Mouse (Mus musculus) embryonic facial prominence, embryonic 15.5 days (tissue): ENCODE data around the gene Tcf12. TPM values are rescaled to one million over a fixed set of nuclear protein-coding genes. Genes with fewer than 3 reads are reported as not detected.

ENCODE experiments used
- ATAC-seq: fragments of 200-750 bp; cut with Nextera tagmentation; 2 replicates; pipeline ENCODE4 v1.8.0; 2017; ENCODE audit warnings: low read depth, moderate TSS enrichment; ENCODE audit not compliant: insufficient number of reproducible peaks, low FRiP score, low TSS enrichment
- H3K27ac ChIP-seq: fragments of 300-500 bp; sonication (generic); replicated peaks from 2 replicates; pipeline ENCODE4 v1.5.1; 2015; ENCODE audit warnings: mild to moderate bottlenecking, inconsistent platforms
- H3K27me3 ChIP-seq: fragments of 300-500 bp; sonication (generic); 2 replicates; pipeline ENCODE4 v1.6.1; 2015; ENCODE audit warnings: inconsistent platforms
- H3K36me3 ChIP-seq: fragments of 300-500 bp; sonication (generic); 2 replicates; pipeline ENCODE4 v1.6.1; 2015; ENCODE audit warnings: mild to moderate bottlenecking, inconsistent platforms
- H3K4me1 ChIP-seq: fragments of 300-500 bp; sonication (generic); 2 replicates; pipeline ENCODE4 v1.6.1; 2015; ENCODE audit warnings: inconsistent platforms
- H3K4me2 ChIP-seq: fragments of 300-500 bp; sonication (generic); replicated peaks from 2 replicates; pipeline ENCODE4 v1.6.1; 2015; ENCODE audit warnings: mild to moderate bottlenecking, inconsistent platforms
- H3K4me3 ChIP-seq: fragments of 300-500 bp; sonication (generic); replicated peaks from 2 replicates; pipeline ENCODE4 v1.5.1; 2015; ENCODE audit warnings: mild to moderate bottlenecking, inconsistent platforms
- H3K9ac ChIP-seq: fragments of 300-500 bp; sonication (generic); 2 replicates; pipeline ENCODE4 v1.6.1; 2015; ENCODE audit warnings: inconsistent platforms
- H3K9me3 ChIP-seq: fragments of 300-500 bp; sonication (generic); replicated peaks from 2 replicates; pipeline ENCODE4 v1.6.1; 2016; ENCODE audit warnings: inconsistent platforms
- WGBS: fragments of 180-500 bp; shearing (Covaris S2); methylation state at CpG from one replicate; pipeline ENCODE4 v1.1.7; 2015; 5-methylcytosine and 5-hydroxymethylcytosine counted together
- polyA plus RNA-seq: library from polyadenylated mRNA; unstranded; fragments of >200 nt; fragmentation: Nextera tagmentation; extraction: Ambion mirVana; gene quantifications from 2 replicates; pipeline ENCODE4 v1.2.1, GENCODE M21; 2015

Gene Tcf12
- polyA plus RNA-seq, 1 experiment from 2014 or later = 104 TPM

- H3K4me1 ChIP-seq = 0 out of 2 replicates have a peak, but pooled peaks cover 4% of the 10 kb centered on the region
- 76% methylated on average over 3 of the region's 3 CpGs for WGBS
- no peak overlapping the region for H3K9ac ChIP-seq
These were observed 26.7 kb downstream of the Tcf12 start for GRCm38 (mm10) chr9:72085017-72085416.

GRCm38 (mm10) chr9:72084131-72084530 is 27.5 kb downstream of the Tcf12 start:
- H3K27me3 ChIP-seq = no peaks in the 10 kb centered on the region
- H3K4me3 ChIP-seq = no peak overlapping the region
- H3K9ac ChIP-seq = no peak overlapping the region
- H3K9me3 ChIP-seq = no peaks in the 10 kb centered on the region
- no peaks in the 10 kb centered on the region for H3K36me3 ChIP-seq
- ATAC-seq = no peak
- H3K4me1 ChIP-seq = 0 out of 2 replicates have a peak, but pooled peaks cover 4% of the 10 kb centered on the region
- no peak overlapping the region for H3K27ac ChIP-seq
- no peak overlapping the region for H3K4me2 ChIP-seq

More at GRCm38 (mm10) chr9:72085017-72085416, 26.7 kb downstream of the Tcf12 start:
- Histone ChIP-seq H3K4me3 (no peak overlapping the region), H3K27ac (no peak overlapping the region), H3K27me3 (no peaks in the 10 kb centered on the region), H3K36me3 (no peaks in the 10 kb centered on the region), H3K9me3 (no peaks in the 10 kb centered on the region), H3K4me2 (no peak overlapping the region)
- ATAC-seq = no peak

GRCm38 (mm10) chr9:72076158-72076557 is 35.5 kb downstream of the Tcf12 start:
- no peaks in the 10 kb centered on the region for H3K9me3 ChIP-seq
- no peaks in the 10 kb centered on the region for H3K36me3 ChIP-seq
- H3K27ac ChIP-seq = no peak overlapping the region
- no peak overlapping the region for H3K4me2 ChIP-seq
- H3K4me1 ChIP-seq = no peaks in the 10 kb centered on the region
- no peak overlapping the region for H3K9ac ChIP-seq
- H3K27me3 ChIP-seq = no peaks in the 10 kb centered on the region
- no peak overlapping the region for H3K4me3 ChIP-seq
- no peak for ATAC-seq

GRCm38 (mm10) chr9:72066151-72066550 is 45.5 kb downstream of the Tcf12 start:
- Histone ChIP-seq H3K9ac (no peak overlapping the region), H3K36me3 (no peaks in the 10 kb centered on the region; the same call in 1 of the 2 replicates), H3K27ac (no peak overlapping the region), H3K4me2 (no peak overlapping the region), H3K4me1 (no peaks in the 10 kb centered on the region), H3K4me3 (no peak overlapping the region), H3K27me3 (no peaks in the 10 kb centered on the region), H3K9me3 (no peaks in the 10 kb centered on the region)
- ATAC-seq = no peak

- ATAC-seq = no peak
- H3K4me1 ChIP-seq = 0 out of 2 replicates have a peak, but pooled peaks cover 3% of the 10 kb centered on the region
- no peak overlapping the region for H3K27ac ChIP-seq
- no peaks in the 10 kb centered on the region for H3K9me3 ChIP-seq
- H3K4me2 ChIP-seq = no peak overlapping the region
- H3K27me3 ChIP-seq = no peaks in the 10 kb centered on the region
- WGBS = 85% methylated on average over 3 of the region's 3 CpGs
- no peaks in the 10 kb centered on the region for H3K36me3 ChIP-seq
- H3K4me3 ChIP-seq = no peak overlapping the region
- H3K9ac ChIP-seq = no peak overlapping the region
These were observed 58.5 kb downstream of the Tcf12 start for GRCm38 (mm10) chr9:72053144-72053543.

GRCm38 (mm10) chr9:72040156-72040555 is 71.5 kb downstream of the Tcf12 start:
- Histone ChIP-seq H3K9ac (no peak overlapping the region), H3K27me3 (no peaks in the 10 kb centered on the region), H3K27ac (no peak overlapping the region), H3K4me1 (peaks cover 3% of the 10 kb centered on the region; the same call in 1 of the 2 replicates), H3K9me3 (no peaks in the 10 kb centered on the region), H3K36me3 (no peaks in the 10 kb centered on the region), H3K4me3 (no peak overlapping the region), H3K4me2 (no peak overlapping the region)
- ATAC-seq = no peak

GRCm38 (mm10) chr9:72039369-72039768 is 72.3 kb downstream of the Tcf12 start:
- Histone ChIP-seq H3K4me2 (no peak overlapping the region), H3K4me1 (peaks cover 3% of the 10 kb centered on the region; the same call in 1 of the 2 replicates), H3K27ac (no peak overlapping the region), H3K4me3 (no peak overlapping the region), H3K9me3 (no peaks in the 10 kb centered on the region), H3K9ac (no peak overlapping the region), H3K36me3 (no peaks in the 10 kb centered on the region), H3K27me3 (no peaks in the 10 kb centered on the region)
- no peak for ATAC-seq
- WGBS = 79% methylated on average over 2 of the region's 2 CpGs

GRCm38 (mm10) chr9:72037059-72037516 is 74.6 kb downstream of the Tcf12 start:
- no peak for ATAC-seq
- H3K4me3 ChIP-seq = no peak overlapping the region
- 74% methylated on average over 2 of the region's 2 CpGs for WGBS

GRCm38 (mm10) chr9:72036257-72036656 is 75.4 kb downstream of the Tcf12 start:
- Histone ChIP-seq H3K4me3 (no peak overlapping the region), H3K27ac (no peak overlapping the region), H3K4me1 (peaks cover 3% of the 10 kb centered on the region; the same call in 1 of the 2 replicates), H3K9ac (no peak overlapping the region), H3K4me2 (no peak overlapping the region), H3K9me3 (no peaks in the 10 kb centered on the region), H3K36me3 (no peaks in the 10 kb centered on the region), H3K27me3 (no peaks in the 10 kb centered on the region)
- WGBS = 85% methylated on average over 3 of the region's 3 CpGs
- ATAC-seq = no peak

More at GRCm38 (mm10) chr9:72037059-72037516, 74.6 kb downstream of the Tcf12 start:
- no peaks in the 10 kb centered on the region for H3K9me3 ChIP-seq
- no peak overlapping the region for H3K4me2 ChIP-seq
- no peak overlapping the region for H3K9ac ChIP-seq
- no peaks in the 10 kb centered on the region for H3K36me3 ChIP-seq
- peaks cover 3% of the 10 kb centered on the region; the same call in 1 of the 2 replicates for H3K4me1 ChIP-seq
- H3K27ac ChIP-seq = no peak overlapping the region
- no peaks in the 10 kb centered on the region for H3K27me3 ChIP-seq

- no peak for ATAC-seq
- Histone ChIP-seq H3K9me3 (no peaks in the 10 kb centered on the region), H3K9ac (no peak overlapping the region), H3K27me3 (no peaks in the 10 kb centered on the region), H3K36me3 (no peaks in the 10 kb centered on the region), H3K27ac (no peak overlapping the region), H3K4me3 (no peak overlapping the region), H3K4me2 (no peak overlapping the region), H3K4me1 (peaks cover 7% of the 10 kb centered on the region; the same call in 1 of the 2 replicates)
- 81% methylated on average over 2 of the region's 2 CpGs for WGBS
These were observed 78.4 kb downstream of the Tcf12 start for GRCm38 (mm10) chr9:72033271-72033670.

GRCm38 (mm10) chr9:72030274-72030673 is 81.4 kb downstream of the Tcf12 start:
- ATAC-seq = no peak
- H3K36me3 ChIP-seq = no peaks in the 10 kb centered on the region
- H3K27me3 ChIP-seq = no peaks in the 10 kb centered on the region
- no peak overlapping the region for H3K4me2 ChIP-seq
- no peak overlapping the region for H3K27ac ChIP-seq
- no peak overlapping the region for H3K9ac ChIP-seq
- no peaks in the 10 kb centered on the region for H3K9me3 ChIP-seq
- H3K4me3 ChIP-seq = no peak overlapping the region
- 0 out of 2 replicates have a peak, but pooled peaks cover 4% of the 10 kb centered on the region for H3K4me1 ChIP-seq

GRCm38 (mm10) chr9:72029601-72030000 is 82.1 kb downstream of the Tcf12 start:
- Histone ChIP-seq H3K36me3 (no peaks in the 10 kb centered on the region), H3K4me3 (no peak overlapping the region), H3K9ac (no peak overlapping the region), H3K27me3 (no peaks in the 10 kb centered on the region), H3K9me3 (no peaks in the 10 kb centered on the region), H3K4me2 (no peak overlapping the region), H3K27ac (no peak overlapping the region), H3K4me1 (0 out of 2 replicates have a peak, but pooled peaks cover 4% of the 10 kb centered on the region)
- ATAC-seq = no peak
- 24% methylated on average over 1 of the region's 1 CpGs for WGBS
